Mouse (Mus musculus) adrenal gland, adult 2 months (tissue): ENCODE measurements around the gene Emsy. TPM values are rescaled to one million over a fixed set of nuclear protein-coding genes. Genes with fewer than 3 reads are reported as not detected.

Experiments used
- DNase-seq: peaks from one replicate; pipeline ENCODE4 v3.0.0; 2021
- polyA plus RNA-seq: library from polyadenylated mRNA; depleted of rRNA; stranded (reverse); fragments of >200 nt; gene quantifications from 2 replicates; pipeline ENCODE4 v1.2.3, GENCODE M21; 2012
- total RNA-seq, 2 experiments: library from RNA; stranded (reverse); gene quantifications; 2 replicates each; pipeline ENCODE4 v1.2.3; 2021

Emsy gene
- total and polyA plus RNA-seq, 3 experiments = 12.1 to 47.5 (median 25.3) TPM

GRCm38 (mm10) chr7:98577461-98577860 lies 79.1 kb downstream of the Emsy start:
- no peak for DNase-seq

DNA sequence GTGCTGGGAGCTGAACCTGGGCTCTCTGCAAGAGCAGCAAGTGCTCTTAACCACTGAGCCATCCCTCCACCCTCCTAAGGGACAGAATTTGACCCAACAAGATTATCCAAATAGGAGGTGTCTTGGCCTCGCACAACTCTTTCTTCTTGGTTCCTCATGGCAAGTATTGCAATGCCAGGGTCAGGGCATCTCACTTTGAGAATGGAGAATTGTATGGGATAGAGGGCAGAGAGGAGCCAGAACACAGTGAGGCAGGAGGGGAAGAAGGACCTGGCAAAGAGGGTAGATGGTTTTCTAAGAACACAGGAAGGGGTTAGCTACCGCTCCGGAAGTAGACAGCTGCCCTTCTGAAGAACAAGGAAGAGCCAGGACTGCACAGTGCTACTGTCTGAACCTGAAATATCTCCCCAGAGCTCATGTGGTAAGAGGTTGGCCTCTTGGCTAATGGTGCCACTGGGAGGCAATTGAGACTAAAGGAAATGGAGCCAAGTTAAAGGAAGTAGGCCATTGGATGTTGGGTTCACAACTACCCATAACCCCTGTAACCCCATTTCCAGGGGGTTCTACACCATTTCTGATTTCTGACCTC lies 80.8 kb downstream of the Emsy start:
- DNase-seq = no peak

- DNase-seq = peak; percentile 53
Measured at GRCm38 (mm10) chr7:98574771-98575191, 81.8 kb downstream of the Emsy start.

GRCm38 (mm10) chr7:98574271-98574670 lies 82.3 kb downstream of the Emsy start:
- no peak for DNase-seq

DNA sequence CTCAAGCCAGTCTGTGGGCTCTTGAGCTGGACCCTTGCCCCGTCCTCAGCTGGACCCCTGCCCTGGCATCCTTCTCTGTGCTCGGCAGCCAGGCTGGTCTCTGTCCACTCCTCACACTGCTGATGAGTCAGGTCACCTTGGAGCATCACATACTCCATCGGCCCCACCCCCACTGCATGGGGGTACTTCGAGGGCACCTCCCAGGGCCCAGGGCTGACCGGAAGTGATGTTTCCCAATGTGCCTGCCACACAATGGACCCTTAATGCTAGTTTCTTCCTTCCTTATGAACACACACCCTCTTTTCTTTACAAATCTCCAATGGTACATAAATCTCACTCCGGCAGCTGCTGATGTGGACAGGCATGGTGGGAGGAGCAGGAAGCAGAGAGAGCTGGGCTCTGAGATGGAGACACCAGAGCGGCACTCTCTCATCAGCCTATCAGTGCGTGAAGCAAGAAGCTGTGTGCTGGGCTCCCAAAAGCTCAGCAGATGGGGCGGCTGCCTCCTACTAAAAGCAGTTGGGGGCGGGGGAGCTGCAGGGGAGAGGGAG lies 83.3 kb downstream of the Emsy start:
- peak; percentile 74 for DNase-seq

GRCm38 (mm10) chr7:98572223-98572868 lies 84.2 kb downstream of the Emsy start:
- DNase-seq = peak; percentile 71

- DNase-seq = no peak
Measured at GRCm38 (mm10) chr7:98570824-98571505, 85.6 kb downstream of the Emsy start.

DNA sequence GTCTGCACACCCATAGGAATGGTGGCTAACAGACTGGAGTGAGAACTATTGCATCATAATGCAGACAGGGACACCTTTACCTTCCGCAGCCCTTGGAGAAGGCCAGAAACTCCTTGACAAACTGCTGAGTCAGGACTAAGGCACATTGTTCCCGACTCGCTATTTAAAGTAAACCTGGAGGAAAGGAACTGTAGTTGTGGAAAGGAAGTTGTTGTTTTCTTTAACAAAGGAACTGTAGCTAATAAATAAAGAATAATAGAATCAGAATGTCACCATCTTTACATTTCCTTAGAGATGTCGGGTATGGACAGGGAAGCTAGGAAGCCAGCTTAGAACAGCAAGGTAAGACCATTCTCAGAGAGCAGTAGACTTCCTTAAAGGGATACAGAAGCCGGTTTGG lies 89.5 kb downstream of the Emsy start:
- no peak for DNase-seq

DNA sequence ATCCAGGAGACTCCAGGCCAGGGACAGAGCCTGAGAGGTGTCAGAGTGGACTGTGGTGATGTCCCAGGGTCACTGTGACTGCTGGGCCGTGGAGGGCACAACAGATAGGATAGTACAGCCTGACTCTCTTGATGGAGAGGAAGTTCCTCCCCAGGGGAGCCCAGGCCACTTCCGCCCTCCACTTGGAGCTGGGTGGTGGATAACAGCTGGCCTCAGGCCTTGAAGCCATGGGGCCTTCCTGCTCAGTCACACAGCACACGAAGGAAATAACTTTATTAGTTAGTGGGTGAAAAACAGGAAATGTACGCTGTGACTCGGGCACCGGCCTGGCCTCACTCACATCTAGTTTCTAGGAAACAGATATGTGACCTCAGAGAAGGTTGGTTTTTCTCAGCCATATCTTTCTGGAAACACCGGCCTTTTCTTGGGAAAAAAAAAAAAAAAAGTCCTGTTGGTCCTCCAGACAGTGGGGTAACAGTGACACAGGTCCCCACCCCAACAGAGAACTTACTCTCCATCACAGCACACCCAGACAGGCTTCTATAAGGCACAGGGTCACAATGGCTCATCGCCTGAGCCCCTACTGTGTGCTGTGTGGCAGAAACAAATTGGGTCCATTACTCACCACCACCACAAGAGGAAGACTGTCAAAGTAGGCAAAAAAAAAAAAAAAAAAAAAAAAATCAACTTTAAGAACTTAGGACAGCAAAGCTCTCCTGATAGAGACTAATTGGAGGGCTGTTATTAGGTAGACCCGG lies 91.8 kb downstream of the Emsy start:
- DNase-seq = peak; percentile 61

DNA sequence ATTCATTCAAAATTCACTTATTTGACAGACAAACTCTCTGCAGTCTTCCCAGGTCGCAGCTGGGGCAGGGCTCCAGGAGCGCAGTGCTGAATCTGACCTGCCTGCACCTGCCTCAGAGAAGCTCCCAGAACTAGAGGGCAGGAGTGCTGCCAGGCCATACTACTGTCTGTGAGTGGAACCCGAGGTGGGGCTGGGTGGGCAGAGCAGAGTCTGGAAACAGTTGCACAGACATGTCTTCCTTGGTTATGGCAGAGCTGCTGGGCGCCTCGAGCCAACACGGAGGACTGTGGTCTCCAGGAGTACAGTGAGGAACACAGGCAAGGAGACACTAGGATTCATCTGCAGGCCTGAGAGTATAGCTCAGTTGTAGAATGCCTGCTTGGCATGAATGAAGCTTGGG lies 92.6 kb downstream of the Emsy start:
- DNase-seq = no peak

- no peak for DNase-seq
Measured at GRCm38 (mm10) chr7:98562966-98563365, 93.6 kb downstream of the Emsy start.

GRCm38 (mm10) chr7:98562186-98562585 lies 94.4 kb downstream of the Emsy start:
- no peak for DNase-seq

DNA sequence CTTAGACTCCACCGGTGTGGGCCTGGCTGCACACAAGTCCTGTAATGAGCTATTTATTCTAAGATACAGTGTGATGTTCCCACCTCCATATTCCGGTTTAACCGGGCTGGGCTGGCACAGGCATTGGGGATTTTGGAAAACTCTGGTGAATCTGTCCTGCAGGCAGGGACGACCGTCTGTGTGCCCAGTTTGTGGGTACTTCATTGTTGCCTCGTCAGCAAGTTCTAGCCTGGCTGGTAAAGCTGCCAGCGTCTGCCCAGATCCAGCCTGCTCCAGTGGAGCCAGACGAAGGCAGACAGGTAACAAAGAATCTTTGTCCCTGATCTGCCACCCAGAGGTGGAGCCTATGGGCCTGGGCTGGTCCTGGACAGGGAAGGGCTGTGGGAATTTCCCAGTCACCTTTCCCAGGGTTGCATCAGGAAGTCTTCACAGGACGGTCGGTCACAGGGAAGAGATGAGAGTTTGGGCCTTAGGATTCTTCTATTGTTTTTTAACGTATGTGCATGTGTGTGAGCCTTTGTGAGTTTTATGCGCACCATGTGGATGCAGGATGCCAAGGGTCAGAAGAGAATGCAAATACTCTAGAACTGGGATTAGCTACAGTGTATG lies 94.9 kb downstream of the Emsy start:
- no peak for DNase-seq

DNA sequence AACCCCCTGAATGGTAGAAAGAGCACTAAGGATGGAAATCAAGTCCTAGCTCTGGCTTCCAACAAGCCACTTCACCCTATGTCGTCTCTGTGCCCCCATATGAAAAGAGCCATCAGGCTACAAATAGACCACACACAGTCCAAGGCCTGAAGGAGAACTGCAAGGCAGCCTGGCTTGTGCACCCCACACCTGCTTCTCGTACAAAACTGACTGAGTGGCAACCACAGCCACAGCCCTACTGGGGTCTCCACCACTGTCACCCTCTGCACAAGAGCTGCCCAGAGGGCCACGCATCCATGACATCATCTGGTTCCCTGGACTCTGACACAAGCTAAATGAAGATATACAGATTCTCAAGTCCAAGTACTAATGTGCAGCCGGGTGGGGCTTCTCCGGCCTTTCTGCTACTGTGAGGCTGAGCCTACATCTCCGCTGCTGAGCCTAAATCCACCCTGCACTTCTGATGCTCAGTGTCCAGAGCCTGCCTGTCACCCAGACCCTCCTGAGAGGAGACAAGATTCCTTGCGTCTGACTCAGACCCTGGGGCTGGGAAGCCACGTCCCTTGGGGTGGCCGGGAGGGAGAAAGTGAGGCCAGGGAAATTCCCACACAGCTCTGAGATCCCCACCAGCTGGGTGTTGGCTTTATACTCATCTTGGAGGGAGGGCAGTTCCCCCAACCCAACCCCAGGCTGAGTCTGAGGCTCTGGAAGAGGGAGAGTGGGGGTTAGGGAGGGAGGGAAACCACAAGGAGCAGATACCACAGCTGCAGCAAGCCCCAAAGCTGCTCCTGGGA lies 98.3 kb downstream of the Emsy start:
- no peak for DNase-seq

GRCm38 (mm10) chr7:98556767-98557394 lies 99.7 kb downstream of the Emsy start:
- DNase-seq = no peak

GRCm38 (mm10) chr7:98551041-98551440 lies 105.5 kb downstream of the Emsy start:
- peak; percentile 68 for DNase-seq

DNA sequence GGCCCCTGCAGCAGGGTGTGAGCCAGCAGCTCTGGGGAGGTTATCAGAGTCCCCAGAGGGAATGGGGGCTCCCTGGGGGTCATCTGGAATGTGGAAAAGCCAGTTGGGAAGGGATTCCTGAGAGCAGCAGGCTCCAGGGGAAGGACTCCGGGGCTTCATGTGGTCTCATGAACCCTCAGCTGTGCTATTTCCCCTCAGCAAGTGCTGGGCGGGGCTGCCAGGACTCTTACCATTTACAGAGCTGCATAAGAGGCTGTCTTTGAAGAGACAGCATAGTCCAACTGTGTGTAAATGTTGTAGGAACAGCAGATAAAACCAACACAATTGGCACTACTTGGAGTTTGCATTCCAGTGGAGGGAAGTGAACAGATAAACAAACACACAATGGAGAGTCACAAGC lies 106.0 kb downstream of the Emsy start:
- no peak for DNase-seq

DNA sequence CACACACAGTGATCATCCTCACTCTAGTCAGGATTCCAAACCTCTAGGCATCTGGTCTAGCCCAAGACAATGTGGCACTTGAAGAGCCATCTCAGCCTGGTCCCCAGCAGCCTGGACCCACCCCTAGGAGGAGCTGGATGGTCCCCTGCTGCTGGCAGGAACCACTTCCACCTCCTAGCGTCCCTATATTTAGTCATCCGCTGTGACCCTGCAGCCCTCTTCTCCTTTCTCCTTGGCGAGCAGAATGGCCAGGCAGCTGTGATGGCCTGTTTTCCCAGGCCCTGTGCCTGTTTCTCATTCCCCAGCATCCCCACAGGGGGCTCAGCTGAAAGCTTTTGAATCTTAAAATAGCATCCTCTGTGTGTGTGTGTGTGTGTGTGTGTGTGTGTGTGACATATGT lies 107.7 kb downstream of the Emsy start:
- no peak for DNase-seq

DNA sequence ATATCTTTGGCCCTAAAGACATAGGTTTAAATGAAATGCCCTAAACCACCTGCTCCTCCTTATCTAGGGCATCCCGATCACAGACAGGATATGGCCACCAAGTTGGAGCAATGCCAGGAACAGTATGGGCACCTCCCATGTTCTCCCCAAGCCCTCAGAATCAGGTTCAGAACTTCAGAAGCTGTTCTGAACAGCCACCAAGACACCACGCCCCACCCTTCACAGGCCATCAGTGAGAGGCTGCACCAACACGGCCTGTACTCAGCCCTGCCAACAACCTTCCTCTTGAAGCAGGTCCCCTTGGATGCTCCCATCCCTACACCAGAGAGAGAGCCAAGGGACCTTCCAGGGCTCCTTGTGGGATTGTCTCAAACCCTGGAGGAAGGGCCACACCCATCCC lies 112.0 kb downstream of the Emsy start:
- no peak for DNase-seq

- no peak for DNase-seq
Measured at GRCm38 (mm10) chr7:98543853-98544370, 112.7 kb downstream of the Emsy start.
